Mouse (Mus musculus) bone marrow macrophage, adult 2 months (primary cell): ENCODE data around the gene Foxe1.

ENCODE experiments used
- CTCF ChIP-seq: IDR thresholded peaks from 2 replicates; pipeline ENCODE4 v1.5.1; 2012; ENCODE audit warnings: low read depth, mild to moderate bottlenecking, low read length, moderate library complexity
- POLR2A ChIP-seq: IDR thresholded peaks from 2 replicates; pipeline ENCODE4 v1.6.1; 2012; ENCODE audit warnings: mild to moderate bottlenecking, low read depth, low read length, borderline replicate concordance

- TF ChIP-seq CTCF (no peak), POLR2A (peak; percentile 94; the same call in 1 of the 2 replicates)
Observed at GRCm38 (mm10) chr4:46389013-46389611, 45.7 kb downstream of the Foxe1 start, which contains the start of gene Trmo.
